In the genomic region with DNA sequence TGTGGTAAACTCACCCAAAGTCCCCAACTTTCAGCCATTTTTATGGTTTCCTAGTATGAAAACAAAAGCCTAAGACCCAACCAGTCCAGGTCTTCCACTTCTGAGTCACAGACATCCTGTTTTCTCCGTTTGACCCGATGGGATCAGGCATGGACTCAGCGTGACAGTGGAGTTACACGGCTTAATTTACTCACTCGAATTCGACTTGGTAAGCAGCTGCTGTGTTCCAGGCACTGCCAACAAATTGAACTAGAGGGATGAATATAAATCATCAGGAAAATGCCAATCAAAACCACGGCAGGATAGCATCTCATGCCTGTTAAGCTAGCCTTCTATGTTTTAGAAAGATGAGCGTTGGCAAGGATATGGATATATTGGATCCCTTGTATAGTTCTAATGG, we compare ENCODE assay signal across 23 mouse cellular contexts.
"Had no signal": no experiment of that assay in that cellular context is flagged by ENCODE, and none has a peak within 500 bp of the region (broad histone marks: within the 10 kb centered on the region; RNA-seq: fewer than 3 reads in every experiment).

No protein-coding gene starts in this region.

- H3K27me3 ChIP-seq: limb, embryonic 13.5 days; liver, embryonic 12.5 days; liver, embryonic 15.5 days; lung, embryonic 15.5 days; megakaryocyte, embryonic 14.5 days; midbrain, embryonic 12.5 days; neural tube, embryonic 13.5 days; stomach, embryonic 15.5 days had no signal

- H3K9me3 ChIP-seq: limb, embryonic 10.5 days; limb, embryonic 13.5 days; liver, embryonic 12.5 days; liver, embryonic 15.5 days; lung, embryonic 15.5 days; midbrain, embryonic 12.5 days; neural tube, embryonic 13.5 days; stomach, embryonic 15.5 days had no signal

- H3K27ac ChIP-seq: limb, embryonic 10.5 days; limb, embryonic 13.5 days; liver, embryonic 12.5 days; liver, embryonic 15.5 days; lung, embryonic 15.5 days; midbrain, embryonic 12.5 days; neural tube, embryonic 13.5 days; stomach, embryonic 15.5 days had no signal

- H3K9ac ChIP-seq: limb, embryonic 13.5 days; liver, embryonic 12.5 days; liver, embryonic 15.5 days; lung, embryonic 15.5 days; midbrain, embryonic 12.5 days; neural tube, embryonic 13.5 days; stomach, embryonic 15.5 days had no signal

- H3K4me2 ChIP-seq: limb, embryonic 13.5 days; liver, embryonic 12.5 days; liver, embryonic 15.5 days; lung, embryonic 15.5 days; midbrain, embryonic 12.5 days; neural tube, embryonic 13.5 days; stomach, embryonic 15.5 days had no signal

- H3K36me3 ChIP-seq: limb, embryonic 10.5 days; limb, embryonic 13.5 days; liver, embryonic 12.5 days; liver, embryonic 15.5 days; lung, embryonic 15.5 days; midbrain, embryonic 12.5 days; neural tube, embryonic 13.5 days; stomach, embryonic 15.5 days had no signal

- ATAC-seq: liver, embryonic 12.5 days had no signal

- H3K4me3 ChIP-seq: limb, embryonic 10.5 days; limb, embryonic 13.5 days; liver, embryonic 12.5 days; liver, embryonic 15.5 days; lung, embryonic 15.5 days; megakaryocyte, embryonic 14.5 days; midbrain, embryonic 12.5 days; myocyte; neural tube, embryonic 13.5 days; stomach, embryonic 15.5 days had no signal

- H3K4me1 ChIP-seq: limb, embryonic 10.5 days; limb, embryonic 13.5 days; liver, embryonic 15.5 days; lung, embryonic 15.5 days; midbrain, embryonic 12.5 days; neural tube, embryonic 13.5 days; stomach, embryonic 15.5 days had no signal

- DNase-seq: kidney, adult 18-20 months; kidney, adult 9 months; kidney, postnatal 14 days; kidney, postnatal 4 days; layer of hippocampus, postnatal 36 days; liver; lung, adult 18-20 months; lung, postnatal 10 days; lung, postnatal 36 days; retina, postnatal 1 day; right cerebral cortex, postnatal 25 days; spleen, adult 18-20 months; thymus, postnatal 25 days had no signal
